Mouse (Mus musculus) limb, embryonic 14.5 days (tissue): ENCODE results near the gene Igsf21. TPM values are rescaled to one million over a fixed set of nuclear protein-coding genes. Genes with fewer than 3 reads are reported as not detected.

Experiments
- ATAC-seq: fragments of 200-750 bp; cut with Nextera tagmentation; 2 replicates; pipeline ENCODE4 v1.8.0; 2017; ENCODE audit warnings: low read depth, moderate number of reproducible peaks, moderate TSS enrichment; ENCODE audit not compliant: low FRiP score
- DNase-seq: peaks from one replicate; pipeline ENCODE4 v3.0.0-alpha.2; 2015; ENCODE audit warnings: low spot score
- H3K27ac ChIP-seq: fragments of 300-500 bp; sonication (generic); replicated peaks from 2 replicates; pipeline ENCODE4 v1.5.1; 2014; ENCODE audit warnings: low read depth, mild to moderate bottlenecking, low read length, moderate library complexity, mixed read lengths
- H3K27me3 ChIP-seq: fragments of 300-500 bp; sonication (generic); 2 replicates; pipeline ENCODE4 v1.6.1; 2014; ENCODE audit warnings: low read length, mixed read lengths; ENCODE audit not compliant: control insufficient read depth, insufficient read depth
- H3K36me3 ChIP-seq: fragments of 300-500 bp; sonication (generic); 2 replicates; pipeline ENCODE4 v1.6.1; 2014; ENCODE audit warnings: mild to moderate bottlenecking, low read length, moderate library complexity, mixed read lengths; ENCODE audit not compliant: control insufficient read depth, insufficient read depth
- H3K4me1 ChIP-seq: fragments of 300-500 bp; sonication (generic); 2 replicates; pipeline ENCODE4 v1.6.1; 2014; ENCODE audit warnings: antibody characterized with exemption, low read length, mixed read lengths; ENCODE audit not compliant: control insufficient read depth, insufficient read depth
- H3K4me2 ChIP-seq: fragments of 300-500 bp; sonication (generic); replicated peaks from 2 replicates; pipeline ENCODE4 v1.6.1; 2014; ENCODE audit warnings: low read depth, mild to moderate bottlenecking, low read length, moderate library complexity; ENCODE audit not compliant: severe bottlenecking
- H3K4me3 ChIP-seq: fragments of 300-500 bp; sonication (generic); replicated peaks from 2 replicates; pipeline ENCODE4 v1.5.1; 2014; ENCODE audit warnings: low read length
- H3K9ac ChIP-seq: fragments of 300-500 bp; sonication (generic); 2 replicates; pipeline ENCODE4 v1.6.1; 2014; ENCODE audit warnings: mild to moderate bottlenecking, low read depth, low read length, moderate library complexity; ENCODE audit not compliant: severe bottlenecking
- H3K9me3 ChIP-seq: fragments of 300-500 bp; sonication (generic); 2 replicates; pipeline ENCODE4 v1.6.1; 2016; ENCODE audit warnings: low read length; ENCODE audit not compliant: control insufficient read depth
- POLR2A ChIP-seq: fragments of 200-500 bp; IDR thresholded peaks from 2 replicates; pipeline ENCODE4 v1.8.0; 2012; ENCODE audit warnings: inconsistent platforms, mild to moderate bottlenecking, moderate library complexity, borderline replicate concordance; ENCODE audit not compliant: insufficient read depth, insufficient read length; ENCODE audit errors: extremely low read depth
- WGBS: fragments of 180-500 bp; shearing (Covaris S2); extraction: QIAGEN DNeasy Blood & Tissue Kit; methylation state at CpG from one replicate; pipeline ENCODE4 v1.1.7; 2014; 5-methylcytosine and 5-hydroxymethylcytosine counted together
- polyA plus RNA-seq, 2 experiments: library from polyadenylated mRNA; depleted of rRNA in 1 of 2; stranded (reverse) in 1 of 2; unstranded in 1 of 2; fragments of >200 nt; fragmentation: Nextera tagmentation in 1 of 2; extraction: Ambion mirVana in 1 of 2; gene quantifications; 2 replicates each; pipeline versions ENCODE4 v1.2.1 to v1.2.3; 2012 to 2014

Igsf21 gene
- polyA plus RNA-seq, 2 experiments = 0.45 to 0.55 TPM

DNA sequence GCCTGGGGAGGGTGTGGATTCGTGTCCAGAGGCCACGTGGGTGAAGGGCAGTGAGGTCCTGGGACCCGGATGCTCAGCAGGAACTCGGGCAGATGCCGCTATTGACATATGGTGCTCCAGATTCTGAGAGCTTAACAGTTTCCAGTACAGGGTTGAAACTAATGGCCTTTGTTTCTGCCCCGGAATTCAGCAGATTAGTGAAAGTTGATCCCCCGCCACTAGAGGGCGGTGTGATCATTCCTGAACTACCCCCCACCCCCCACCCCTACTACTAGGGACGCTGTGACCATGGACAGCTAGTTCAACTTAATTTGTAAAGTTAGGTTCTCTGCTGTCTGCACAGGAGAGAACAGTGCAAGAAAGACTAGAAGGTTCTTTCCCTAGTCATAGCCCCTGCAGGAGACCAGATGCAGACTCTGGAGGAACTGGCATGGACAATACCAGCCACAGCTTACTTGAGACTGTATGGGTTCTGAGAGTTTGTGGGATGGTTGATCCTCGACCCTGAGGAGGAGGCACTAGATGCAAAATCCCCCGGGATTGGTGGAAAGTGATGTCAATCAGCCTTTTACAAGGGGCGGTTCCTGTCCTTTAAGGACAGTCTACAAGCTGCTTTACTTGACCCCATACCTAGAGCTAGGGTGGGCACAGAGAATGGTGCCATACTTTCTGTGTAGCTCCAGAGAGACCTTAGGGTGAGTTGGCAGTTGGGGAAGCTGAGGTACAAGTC lies 157.7 kb downstream of the Igsf21 start:
- Histone ChIP-seq H3K4me1 (no peaks in the 10 kb centered on the region), H3K36me3 (no peaks in the 10 kb centered on the region), H3K4me2 (no peak overlapping the region), H3K4me3 (no peak overlapping the region), H3K9ac (no peak overlapping the region), H3K27me3 (no peaks in the 10 kb centered on the region), H3K9me3 (no peaks in the 10 kb centered on the region), H3K27ac (no peak overlapping the region)
- no peak for TF ChIP-seq POLR2A
- no peak for ATAC-seq
- no peak for DNase-seq
- 83% methylated on average over 12 of the region's 12 CpGs for WGBS

DNA sequence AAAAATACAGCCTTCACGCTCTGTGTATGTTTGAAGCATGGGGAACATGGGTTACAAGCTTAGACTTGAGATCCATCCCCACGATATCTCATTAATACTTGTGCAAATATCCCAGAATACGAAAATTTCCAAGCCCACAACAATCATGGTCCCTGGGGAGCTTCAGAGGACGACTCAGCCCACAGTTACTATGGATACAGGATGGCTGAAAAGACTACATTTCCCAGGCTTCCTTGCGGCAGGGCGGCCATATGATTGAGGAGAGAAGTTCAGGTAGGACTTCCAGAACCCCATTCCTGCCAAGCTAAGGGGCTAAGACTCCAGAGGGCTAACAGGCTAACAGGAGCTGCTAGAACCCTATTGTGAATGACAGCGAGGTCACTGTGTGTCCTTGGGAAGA lies 160.4 kb downstream of the Igsf21 start:
- Histone ChIP-seq H3K9me3 (no peaks in the 10 kb centered on the region), H3K4me3 (no peak overlapping the region), H3K4me2 (no peak overlapping the region), H3K4me1 (no peaks in the 10 kb centered on the region), H3K27ac (no peak overlapping the region), H3K27me3 (no peaks in the 10 kb centered on the region), H3K9ac (no peak overlapping the region), H3K36me3 (no peaks in the 10 kb centered on the region)
- ATAC-seq (no peak), DNase-seq (no peak)
- 56% methylated on average over 7 of the region's 7 CpGs for WGBS
- TF ChIP-seq POLR2A = no peak

DNA sequence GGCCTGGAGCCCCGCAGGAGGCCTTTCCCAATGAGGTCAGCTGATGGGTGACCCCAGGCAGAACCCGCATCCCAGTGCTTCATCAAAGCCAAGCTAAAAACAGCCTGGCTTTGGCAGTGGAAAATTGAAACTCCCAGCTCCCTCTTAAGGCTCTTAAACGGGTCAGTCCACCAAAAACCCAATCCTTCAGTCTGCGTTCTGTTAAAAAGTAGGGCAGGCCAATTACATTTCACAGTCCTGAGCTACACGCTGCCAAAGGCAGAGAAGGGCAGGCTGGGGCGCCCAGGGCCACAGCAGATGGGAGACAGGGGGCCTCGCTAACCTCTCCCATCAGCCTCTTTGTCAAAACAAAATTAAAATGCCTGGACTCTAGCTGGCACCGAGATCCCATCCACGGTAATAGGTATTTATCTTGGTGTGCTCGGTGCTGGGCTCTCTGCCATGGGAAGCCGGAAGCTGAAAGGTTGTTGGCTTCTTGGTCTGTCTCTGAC lies 162.0 kb downstream of the Igsf21 start:
- H3K4me3 ChIP-seq = no peak overlapping the region
- H3K27me3 ChIP-seq = no peaks in the 10 kb centered on the region
- H3K27ac ChIP-seq = 0 out of 2 replicates have a peak overlapping the region, but pooled peaks have one; percentile 0
- no peak overlapping the region for H3K9ac ChIP-seq
- no peaks in the 10 kb centered on the region for H3K9me3 ChIP-seq
- no peaks in the 10 kb centered on the region for H3K36me3 ChIP-seq
- H3K4me2 ChIP-seq = no peak overlapping the region
- H3K4me1 ChIP-seq = no peaks in the 10 kb centered on the region
- ATAC-seq = peak; percentile 47
- 50% methylated on average over 11 of the region's 11 CpGs for WGBS
- peak; percentile 52 for DNase-seq
- no peak for TF ChIP-seq POLR2A

DNA sequence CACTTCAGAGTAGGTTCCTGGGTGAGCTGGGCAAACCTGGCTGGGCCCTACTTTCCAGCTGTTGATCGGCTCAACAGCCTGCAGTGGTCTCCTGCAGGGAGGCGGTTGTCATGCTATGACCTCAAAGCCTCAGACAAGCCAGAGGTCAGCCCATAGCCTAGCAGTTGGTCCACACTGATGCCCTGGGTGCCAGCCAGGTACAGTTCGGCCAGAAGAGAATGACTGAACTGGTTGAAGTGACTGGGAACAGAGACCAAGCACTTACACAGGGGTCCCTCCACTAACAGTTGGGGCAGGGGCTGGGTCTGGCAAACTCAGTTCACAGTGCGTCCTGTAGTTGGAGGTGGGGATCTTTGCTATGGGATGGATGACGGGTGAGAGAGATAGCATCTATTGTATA lies 162.5 kb downstream of the Igsf21 start:
- no peak for DNase-seq

DNA sequence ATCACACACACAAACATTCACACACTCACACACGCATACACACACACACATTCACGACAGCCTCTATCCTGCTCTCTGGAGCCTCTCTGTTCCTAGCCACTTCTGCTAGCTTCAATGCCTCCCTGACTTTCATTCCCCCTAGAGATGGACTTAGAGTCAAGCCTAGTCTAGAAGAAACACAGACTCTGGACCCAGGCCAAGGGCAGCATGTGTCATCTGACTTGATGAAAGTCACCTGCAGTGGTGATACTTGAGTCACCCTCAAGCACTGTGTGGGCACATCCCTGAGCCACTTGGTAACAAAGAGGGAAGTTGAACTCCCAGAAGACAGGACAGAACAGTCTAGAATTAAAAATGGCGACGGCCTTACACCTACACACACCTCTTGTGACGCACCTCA lies 168.2 kb downstream of the Igsf21 start:
- no peaks in the 10 kb centered on the region for H3K36me3 ChIP-seq
- no peak overlapping the region for H3K27ac ChIP-seq
- DNase-seq = no peak
- H3K9ac ChIP-seq = no peak overlapping the region
- no peak for TF ChIP-seq POLR2A
- H3K4me2 ChIP-seq = no peak overlapping the region
- H3K9me3 ChIP-seq = no peaks in the 10 kb centered on the region
- no peak overlapping the region for H3K4me3 ChIP-seq
- no peaks in the 10 kb centered on the region for H3K27me3 ChIP-seq
- 82% methylated on average over 5 of the region's 5 CpGs for WGBS
- no peak for ATAC-seq
- peaks cover 8% of the 10 kb centered on the region; the same call in 1 of the 2 replicates for H3K4me1 ChIP-seq

More for the DNA sequence above, 162.5 kb downstream of the Igsf21 start:
- H3K27me3 ChIP-seq = no peaks in the 10 kb centered on the region
- H3K4me3 ChIP-seq = no peak overlapping the region
- ATAC-seq = no peak
- no peak overlapping the region for H3K4me2 ChIP-seq
- 81% methylated on average over 5 of the region's 5 CpGs for WGBS
- H3K9ac ChIP-seq = no peak overlapping the region
- H3K36me3 ChIP-seq = no peaks in the 10 kb centered on the region
- no peaks in the 10 kb centered on the region for H3K4me1 ChIP-seq
- H3K27ac ChIP-seq = no peak overlapping the region
- no peaks in the 10 kb centered on the region for H3K9me3 ChIP-seq
- TF ChIP-seq POLR2A = no peak
